8 mouse cellular contexts compared by ENCODE assay signal in genomic region chr15:51730805-51731412, GRCm38 (mm10).
A peak's percentile ranks its signal among the peaks of the same experiment; 100 is the strongest.
DNase-seq lines count a peak whose midpoint lies in the region; ATAC-seq lines count a peak whose summit lies in the region.

No protein-coding gene starts in this region.

- no peak overlapping the region for H3K4me3 ChIP-seq in embryonic facial prominence, embryonic 15.5 days (replicated peaks)

- no peaks in the 10 kb centered on the region for H3K36me3 ChIP-seq in embryonic facial prominence, embryonic 15.5 days

- 58% methylated on average over 12 of the region's 12 CpGs for WGBS in embryonic facial prominence, embryonic 15.5 days

- peak overlapping the region; percentile 44 for H3K27ac ChIP-seq in embryonic facial prominence, embryonic 15.5 days (replicated peaks)

- peak; percentile 37 for DNase-seq in ovary, postnatal 36 days (ENCODE audit: low spot score)
- DNase-seq in ovary, postnatal 14 days (ENCODE audit: low spot score) = no peak
- DNase-seq in lung, postnatal 25 days (ENCODE audit: low spot score) = peak; percentile 11
- no peak for DNase-seq in spleen, adult 12 weeks (ENCODE audit: low spot score)
- no peak for DNase-seq in urinary bladder, adult 2 months (ENCODE audit: low spot score)
- DNase-seq in kidney, postnatal 14 days = no peak

- no peak overlapping the region for H3K9ac ChIP-seq in embryonic facial prominence, embryonic 15.5 days

- H3K4me1 ChIP-seq in embryonic facial prominence, embryonic 15.5 days = peaks cover 6% of the 10 kb centered on the region; the same call in 1 of the 2 replicates

- H3K9me3 ChIP-seq in embryonic facial prominence, embryonic 15.5 days (replicated peaks) = no peaks in the 10 kb centered on the region

- no peaks in the 10 kb centered on the region for H3K27me3 ChIP-seq in embryonic facial prominence, embryonic 15.5 days

- no peak overlapping the region for H3K4me2 ChIP-seq in embryonic facial prominence, embryonic 15.5 days (replicated peaks)

- ATAC-seq in embryonic facial prominence, embryonic 15.5 days (ENCODE audit: insufficient number of reproducible peaks, low FRiP score, low TSS enrichment, low read depth) = peak; percentile 73
- ATAC-seq in inflammation-experienced regulatory T-cells, adult 6 months = peak; percentile 68

Comparison
In these comparisons a context has a peak if more than half of its experiments do, and no peak if none do; other contexts are left out.
1. DNase-seq: peak in ovary, postnatal 36 days (single experiment) and lung, postnatal 25 days (single experiment); none in ovary, postnatal 14 days (single experiment), spleen, adult 12 weeks (single experiment), urinary bladder, adult 2 months (single experiment) and kidney, postnatal 14 days (single experiment).